Mouse (Mus musculus): ENCODE data around the gene Hbs1l.
A peak's percentile ranks its signal among the peaks of the same experiment; 100 is the strongest.

Gene Hbs1l

GRCm38 (mm10) chr10:21295759-21296621, at the start of gene Hbs1l:
Gene Hbs1l, plus strand, starts transcription at chr10:21295979.
- DNase-seq = peak; percentile 94

GRCm38 (mm10) chr10:21248556-21248955, 47.2 kb upstream of the Hbs1l start:
- DNase-seq = no peak

DNA sequence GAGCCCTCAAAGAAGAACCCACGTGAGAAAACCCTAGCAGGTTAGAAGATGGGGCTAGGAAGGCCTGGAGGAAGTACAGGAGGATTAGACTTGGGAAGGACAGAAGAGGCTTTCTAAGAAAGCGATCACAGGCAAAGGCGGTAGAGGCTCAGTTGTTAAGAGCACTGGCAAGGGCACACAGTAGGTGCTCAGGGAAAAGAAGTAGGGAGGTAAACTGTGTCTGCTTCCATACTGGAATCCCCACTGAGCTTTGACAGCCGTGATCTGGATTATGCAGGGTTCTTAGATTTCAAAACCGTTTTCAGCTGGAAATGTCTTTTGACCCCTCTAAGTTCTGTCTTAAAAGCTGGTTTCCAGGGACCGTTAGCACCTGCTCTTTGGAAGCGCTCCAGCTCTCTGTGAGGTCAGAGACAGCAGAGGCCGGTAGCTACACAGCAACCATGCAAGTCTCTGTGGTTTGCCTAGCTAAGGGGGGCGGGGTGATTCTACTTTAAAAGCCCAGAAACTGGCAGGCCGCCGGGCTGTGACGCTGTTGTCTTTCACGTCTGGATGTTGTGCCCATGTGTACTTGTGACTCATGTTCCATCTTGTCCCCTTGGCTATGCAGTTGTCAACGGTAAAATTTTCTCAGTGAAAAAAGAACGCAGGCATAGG, 43.8 kb upstream of the Hbs1l start:
- no peak for DNase-seq

GRCm38 (mm10) chr10:21252800-21253199, 43.0 kb upstream of the Hbs1l start:
- no peak for DNase-seq

DNA sequence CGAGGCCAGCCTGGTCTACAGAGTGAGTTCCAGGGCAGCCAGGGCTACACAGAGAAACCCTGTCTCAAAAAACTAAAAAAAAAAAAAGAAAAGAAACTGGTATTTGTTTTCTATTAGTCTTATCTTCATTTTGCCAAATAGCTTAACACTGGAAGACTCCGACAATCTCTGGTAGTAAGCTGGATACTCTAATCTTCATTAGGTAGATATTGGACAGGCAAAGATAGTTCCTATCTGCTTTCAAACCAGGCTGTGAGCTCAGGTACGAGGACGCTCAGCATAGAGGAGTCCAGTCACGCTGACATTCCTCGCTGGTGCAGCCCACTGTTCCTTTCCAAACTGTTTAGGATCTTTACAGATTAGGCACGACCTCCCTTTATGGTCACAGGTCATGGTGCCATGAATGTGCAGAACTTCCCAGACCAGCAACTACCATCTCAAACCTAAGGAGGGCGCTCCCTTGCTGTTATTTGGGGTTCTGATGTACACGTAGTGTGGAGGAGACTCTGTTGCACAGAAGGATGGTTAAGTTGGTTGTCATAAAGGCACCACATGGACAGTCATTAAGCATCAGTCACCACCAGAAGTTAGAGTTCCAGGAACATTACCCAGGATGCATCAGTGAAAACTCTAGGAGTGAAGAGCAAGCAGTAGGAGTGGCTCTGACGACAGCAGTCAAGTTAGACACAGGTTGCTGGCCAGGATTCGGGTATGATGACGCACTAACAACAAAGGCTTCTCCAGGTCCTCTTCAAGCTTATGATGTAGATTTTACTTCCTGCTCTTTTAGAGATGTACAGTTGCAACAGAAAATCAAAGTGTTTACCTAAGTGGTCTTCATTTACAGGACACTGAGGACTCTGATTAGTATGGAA, 41.3 kb upstream of the Hbs1l start:
- no peak for DNase-seq

DNA sequence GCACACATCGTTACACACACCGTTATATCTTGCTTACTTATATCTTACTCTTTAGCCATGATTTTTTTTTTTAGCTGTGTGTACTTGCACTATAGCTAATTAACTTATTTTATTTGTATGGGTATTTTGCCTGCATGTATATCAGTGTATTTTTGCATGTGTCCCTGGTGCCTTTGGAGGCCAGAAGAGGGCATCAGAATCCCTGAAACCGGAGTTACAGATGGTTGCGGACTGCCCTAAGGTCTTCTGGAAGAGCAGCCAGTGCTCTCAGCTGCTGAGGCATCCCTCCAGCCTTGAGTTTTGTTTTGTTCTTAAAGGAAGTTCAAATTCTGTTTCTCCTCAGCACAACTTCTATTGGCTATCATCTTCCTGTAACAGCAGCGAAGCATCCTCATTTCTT, 38.5 kb upstream of the Hbs1l start:
- no peak for DNase-seq

- no peak for DNase-seq
Observed at GRCm38 (mm10) chr10:21259649-21260048, 36.1 kb upstream of the Hbs1l start.

GRCm38 (mm10) chr10:21265188-21265587, 30.6 kb upstream of the Hbs1l start:
- DNase-seq = no peak

GRCm38 (mm10) chr10:21267452-21267851, 28.3 kb upstream of the Hbs1l start:
- DNase-seq = no peak

GRCm38 (mm10) chr10:21268786-21269410, 26.9 kb upstream of the Hbs1l start:
- no peak for DNase-seq

- no peak for DNase-seq
Observed at GRCm38 (mm10) chr10:21269920-21270319, 25.9 kb upstream of the Hbs1l start.

GRCm38 (mm10) chr10:21270905-21271304, 24.9 kb upstream of the Hbs1l start:
- DNase-seq = no peak

DNA sequence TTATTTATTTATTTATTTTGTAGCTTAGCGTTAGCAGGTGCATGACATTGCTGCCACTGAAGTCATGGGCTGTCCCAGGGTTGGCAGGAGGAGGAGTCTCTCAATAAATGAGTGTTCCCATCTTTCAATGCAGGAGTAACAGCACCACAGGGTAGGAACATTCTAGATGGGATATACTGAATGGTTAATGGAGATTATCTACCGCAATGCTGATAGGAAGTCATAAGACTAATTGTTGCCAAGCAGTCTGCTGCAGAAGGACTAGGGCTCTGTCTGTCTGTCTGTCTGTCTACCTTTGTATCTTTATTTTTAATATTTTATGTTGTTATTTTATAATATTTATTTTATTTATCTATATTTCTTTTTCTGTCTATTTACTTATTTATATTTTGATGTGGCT, 24.5 kb upstream of the Hbs1l start:
- no peak for DNase-seq

DNA sequence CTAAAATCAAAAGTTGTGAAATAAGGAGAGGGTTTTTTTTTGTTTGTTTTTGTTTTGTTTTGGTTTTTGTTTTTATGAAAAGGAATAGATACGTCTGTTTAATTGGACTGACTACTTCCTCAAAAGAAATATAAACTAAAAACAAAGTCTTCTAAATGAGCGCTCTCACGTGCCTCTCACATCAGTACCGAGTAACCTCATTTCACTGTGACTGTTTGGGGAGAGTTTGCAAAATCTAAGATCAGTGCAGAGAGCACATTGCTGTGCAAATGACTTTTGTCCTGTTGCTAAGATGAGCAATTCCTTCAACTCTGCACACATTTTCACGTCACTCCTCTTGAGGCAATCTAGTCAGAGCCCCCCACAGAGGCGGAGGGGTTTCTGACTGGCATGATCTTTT, 24.0 kb upstream of the Hbs1l start:
- no peak for DNase-seq

DNA sequence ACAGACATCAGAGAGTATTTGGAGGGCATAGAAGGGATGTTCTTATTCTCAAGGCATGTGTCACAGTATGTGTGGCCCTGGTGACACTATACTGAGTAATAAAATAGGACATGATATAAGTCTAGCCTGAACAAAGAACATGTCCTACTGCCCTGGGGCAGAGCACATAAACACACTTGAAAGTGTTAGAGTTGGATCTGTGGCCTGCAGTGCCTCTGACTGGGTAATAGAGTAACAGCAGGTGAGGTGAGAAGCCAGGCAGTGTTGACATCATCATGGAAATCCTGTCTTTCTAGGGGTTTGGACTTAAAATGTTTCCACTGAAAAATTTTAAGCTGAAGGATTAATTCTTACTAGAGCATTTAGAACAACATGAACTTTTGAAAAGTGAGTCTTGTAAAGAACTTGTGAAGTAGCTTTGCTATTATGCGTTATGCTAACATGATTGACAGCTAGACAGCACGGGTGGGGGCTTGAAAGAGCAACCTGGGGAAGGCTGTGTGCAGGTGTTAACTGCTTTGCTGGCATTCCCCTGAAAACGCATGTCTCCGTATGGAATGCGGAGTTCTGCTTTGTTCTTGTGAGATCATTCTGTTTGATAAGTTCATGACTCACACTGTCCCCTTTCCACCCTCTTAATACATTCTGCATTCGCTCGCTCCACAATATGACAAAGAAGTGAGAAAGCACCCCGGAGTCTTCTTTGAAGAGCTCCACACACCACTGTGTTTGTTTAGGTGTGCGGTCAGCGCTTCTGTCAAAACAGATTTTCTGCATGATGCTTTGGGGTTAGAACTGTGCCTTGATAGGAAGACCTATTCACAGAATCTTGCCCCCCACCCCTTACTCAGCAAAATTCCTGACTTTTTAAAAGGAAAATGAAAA, 8.3 kb upstream of the Hbs1l start:
- no peak for DNase-seq

DNA sequence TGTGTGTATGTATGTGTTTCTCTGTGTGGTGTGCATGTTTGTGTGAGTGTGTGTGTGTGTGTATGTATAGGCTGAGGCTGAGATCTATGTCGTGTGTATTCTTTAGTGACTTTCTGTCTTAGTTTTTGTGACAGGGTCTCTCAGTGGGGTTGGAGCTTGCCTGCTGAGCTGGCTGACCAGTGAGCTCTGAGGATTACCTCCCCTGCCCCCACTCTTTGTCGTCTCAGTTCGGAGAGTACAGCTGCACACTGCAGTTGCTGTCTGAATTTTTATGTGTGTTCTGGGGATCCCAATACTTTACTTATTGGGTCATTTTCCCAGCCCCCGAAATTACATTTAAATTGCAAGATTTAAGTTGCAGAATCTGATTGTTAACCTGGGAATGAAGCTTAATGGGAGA, 4.6 kb upstream of the Hbs1l start:
- no peak for DNase-seq

- no peak for DNase-seq
Observed at GRCm38 (mm10) chr10:21294217-21294616, 1.6 kb upstream of the Hbs1l start.

GRCm38 (mm10) chr10:21295397-21295758, 401 bp upstream of the Hbs1l start:
- no peak for DNase-seq

DNA sequence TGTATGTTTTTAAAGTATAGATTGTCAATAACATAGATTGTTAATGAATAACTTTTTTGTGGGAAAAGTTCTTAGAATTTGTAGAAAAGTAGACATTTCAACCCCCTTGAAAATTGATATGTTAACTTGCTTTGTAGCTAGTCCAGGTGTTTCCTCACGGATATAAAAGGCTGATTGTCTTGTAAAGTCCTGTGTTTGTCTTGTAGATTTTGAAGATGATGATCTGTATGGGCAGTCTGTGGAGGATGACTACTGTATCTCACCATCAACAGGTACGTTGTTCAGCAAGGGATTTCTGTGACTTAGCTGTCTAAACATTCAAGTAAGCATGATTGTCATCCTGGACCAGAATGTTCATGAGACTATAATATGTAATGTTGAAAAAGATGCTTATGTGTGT, 3.2 kb downstream of the Hbs1l start:
- no peak for DNase-seq

- no peak for DNase-seq
Observed at GRCm38 (mm10) chr10:21301822-21302221, 6.0 kb downstream of the Hbs1l start.

DNA sequence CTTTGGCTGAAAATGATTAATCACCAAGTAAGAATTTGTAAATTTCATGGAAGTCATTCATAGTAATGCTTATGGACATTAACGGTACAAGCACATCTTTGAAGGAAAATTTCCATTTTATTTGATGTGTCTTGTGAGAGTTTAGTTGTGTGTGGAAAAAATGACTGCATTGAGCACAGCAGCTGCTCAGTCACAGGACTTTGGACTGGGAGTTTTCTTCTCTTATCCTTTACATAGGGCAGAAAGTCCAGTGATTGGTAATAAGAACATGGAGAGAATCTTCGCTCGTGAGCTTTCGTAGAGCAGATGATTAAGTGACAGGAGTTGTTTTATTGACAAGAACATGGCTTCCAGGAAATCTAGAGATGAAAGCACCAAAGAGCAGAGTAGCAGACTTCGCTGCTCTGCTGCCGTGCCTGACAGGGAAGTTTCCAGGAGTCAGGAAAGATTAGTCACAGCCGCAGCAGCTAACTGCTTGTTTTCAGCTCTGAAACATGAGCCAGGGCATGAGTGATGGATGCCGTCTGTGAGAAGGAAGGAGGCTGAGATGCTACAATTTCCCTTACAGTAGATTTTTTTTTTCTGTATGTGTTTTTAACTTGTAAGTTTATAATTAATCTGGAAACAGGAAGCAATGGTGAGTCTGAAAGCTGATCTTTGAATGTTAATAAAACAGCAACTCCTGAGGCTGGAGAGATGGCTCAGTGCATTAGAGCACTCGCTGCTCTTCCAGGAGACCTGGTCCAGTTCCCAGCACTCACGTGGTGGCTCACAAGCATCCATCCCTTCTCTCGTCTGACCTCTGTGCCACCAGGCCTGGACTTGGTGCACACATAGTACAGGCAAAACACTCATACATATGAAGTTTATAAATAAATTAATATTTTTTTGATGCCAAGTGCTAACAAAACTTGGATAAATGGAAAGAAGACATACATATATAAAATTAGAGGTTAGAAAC, 9.2 kb downstream of the Hbs1l start:
- no peak for DNase-seq
